Mouse (Mus musculus): ENCODE results near the gene Znrf4.
A peak's percentile ranks its signal among the peaks of the same experiment; 100 is the strongest.

The Znrf4 gene

DNA sequence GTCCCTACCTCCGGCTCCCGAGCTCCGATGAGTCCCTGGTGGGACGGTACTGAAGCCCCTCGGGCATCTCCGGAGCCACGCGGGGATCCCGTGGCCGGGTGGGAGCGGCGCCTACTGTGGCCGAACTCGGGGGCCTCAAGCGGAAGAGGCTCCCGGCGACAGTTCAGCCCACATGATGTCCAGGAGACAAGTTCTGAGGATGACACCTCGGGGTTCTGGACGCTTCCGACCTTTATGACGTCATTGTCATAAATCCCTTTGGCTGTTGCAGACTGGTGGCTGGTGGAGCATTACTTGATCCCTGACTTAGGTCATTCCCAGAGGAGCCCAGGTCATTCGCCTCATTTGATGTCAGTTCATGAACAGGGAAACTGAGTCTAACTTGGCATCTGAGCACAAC is at the start of gene Znrf4:
Znrf4 (minus strand) TSS at position 122 of the 400 bp plus-strand sequence.
- no peak for DNase-seq

DNA sequence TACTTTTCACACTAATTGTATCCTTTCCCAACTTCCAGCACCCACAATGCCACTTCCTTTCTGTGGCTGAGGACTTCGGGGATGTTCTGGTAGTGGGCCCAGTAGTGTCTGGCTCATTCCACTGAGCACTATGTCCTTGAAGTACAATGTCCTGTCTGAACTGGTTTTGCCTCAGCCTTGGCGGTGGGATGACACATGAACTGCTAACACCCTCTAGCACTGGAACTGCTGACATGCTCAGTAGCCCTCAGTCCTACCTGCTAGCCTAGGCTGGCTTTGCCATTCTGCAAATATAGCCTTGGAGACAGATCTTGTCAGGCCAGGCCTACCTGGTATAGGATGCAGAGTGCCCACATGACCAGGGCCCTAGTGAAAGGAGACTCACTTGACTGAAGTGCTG is 49.6 kb upstream of the Znrf4 start:
- DNase-seq = no peak

DNA sequence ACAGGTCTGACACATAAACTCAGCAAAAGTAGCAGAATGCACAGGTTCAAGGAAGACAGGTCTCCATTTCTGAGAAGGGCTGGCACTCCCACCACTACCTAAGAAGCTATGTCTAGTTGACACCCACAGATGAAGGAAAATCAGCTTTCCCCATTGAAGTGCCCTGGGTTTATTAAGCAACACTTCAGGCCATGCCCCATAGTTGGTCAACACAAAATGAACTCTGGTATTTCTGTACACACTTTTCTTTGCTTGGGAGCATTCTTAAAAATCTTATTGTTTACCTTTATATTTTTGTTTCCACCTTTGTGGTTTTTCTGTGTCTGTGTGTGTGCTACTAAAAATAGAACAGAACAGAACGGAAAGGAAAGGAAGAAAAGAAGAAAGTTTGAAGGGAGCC is 47.9 kb upstream of the Znrf4 start:
- DNase-seq = no peak

DNA sequence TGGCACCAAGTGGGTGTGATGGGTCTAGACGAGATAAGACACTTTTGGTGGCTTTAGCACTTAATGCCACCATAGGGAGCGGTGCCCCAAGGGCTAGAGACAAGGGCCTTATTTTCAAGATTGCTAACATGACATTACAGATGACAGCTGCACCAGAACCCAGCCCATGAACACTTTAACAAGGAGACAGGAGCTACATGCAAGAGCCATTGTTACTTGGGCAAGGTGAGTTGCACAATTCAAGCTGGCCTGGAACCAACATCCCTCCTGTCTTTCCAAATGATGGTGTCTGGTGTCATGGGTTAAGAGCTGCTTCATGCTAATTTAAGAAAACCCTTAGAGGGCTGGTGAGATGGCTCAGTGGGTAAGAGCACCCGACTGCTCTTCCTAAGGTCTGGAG is 47.2 kb upstream of the Znrf4 start:
- no peak for DNase-seq

DNA sequence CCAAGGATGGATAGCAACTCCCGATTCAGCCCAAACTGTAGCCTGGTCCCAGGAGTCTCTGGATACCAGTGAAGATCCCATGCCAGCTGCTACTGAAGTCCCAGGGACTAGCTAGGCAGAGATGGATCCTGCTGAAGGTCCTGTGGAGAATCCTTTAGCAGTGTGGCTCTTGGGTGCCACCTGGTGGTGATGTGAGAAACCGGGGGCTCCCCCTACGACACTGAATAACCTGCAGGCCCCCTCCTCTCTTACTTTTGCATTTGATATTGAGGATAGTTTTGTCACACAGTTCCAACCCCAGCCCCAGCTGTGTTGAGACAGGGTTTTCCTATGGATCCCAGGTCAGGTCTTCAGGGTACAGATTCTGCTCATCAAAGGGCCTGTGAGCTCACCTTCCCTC is 46.2 kb upstream of the Znrf4 start:
- peak; percentile 81 to 83 for DNase-seq

DNA sequence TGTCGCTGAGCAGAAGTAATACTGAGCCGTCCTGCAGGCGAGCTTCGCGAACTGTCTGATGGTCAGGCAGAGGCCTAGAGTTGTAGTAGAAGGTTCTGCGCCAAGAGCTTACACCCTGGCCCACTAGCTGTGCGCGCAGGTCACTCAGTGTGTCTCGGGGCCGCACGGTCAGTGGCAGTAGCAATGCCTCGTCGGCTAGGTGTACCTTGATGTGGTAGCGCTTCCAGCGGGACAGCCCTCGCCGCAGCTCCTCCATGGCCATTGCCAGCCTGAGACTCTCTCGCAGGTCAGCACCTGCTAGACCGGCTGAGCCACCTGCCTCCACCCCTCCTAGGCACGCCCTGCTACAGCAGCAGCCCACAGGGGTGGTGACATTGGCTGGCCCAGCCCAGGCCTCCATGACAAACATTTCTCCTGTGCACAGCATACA is 41.9 kb upstream of the Znrf4 start, which contains the start of gene Gm20219:
Gm20219 (minus strand) TSS at position 266 of the 430 bp plus-strand sequence.
- DNase-seq = no peak

DNA sequence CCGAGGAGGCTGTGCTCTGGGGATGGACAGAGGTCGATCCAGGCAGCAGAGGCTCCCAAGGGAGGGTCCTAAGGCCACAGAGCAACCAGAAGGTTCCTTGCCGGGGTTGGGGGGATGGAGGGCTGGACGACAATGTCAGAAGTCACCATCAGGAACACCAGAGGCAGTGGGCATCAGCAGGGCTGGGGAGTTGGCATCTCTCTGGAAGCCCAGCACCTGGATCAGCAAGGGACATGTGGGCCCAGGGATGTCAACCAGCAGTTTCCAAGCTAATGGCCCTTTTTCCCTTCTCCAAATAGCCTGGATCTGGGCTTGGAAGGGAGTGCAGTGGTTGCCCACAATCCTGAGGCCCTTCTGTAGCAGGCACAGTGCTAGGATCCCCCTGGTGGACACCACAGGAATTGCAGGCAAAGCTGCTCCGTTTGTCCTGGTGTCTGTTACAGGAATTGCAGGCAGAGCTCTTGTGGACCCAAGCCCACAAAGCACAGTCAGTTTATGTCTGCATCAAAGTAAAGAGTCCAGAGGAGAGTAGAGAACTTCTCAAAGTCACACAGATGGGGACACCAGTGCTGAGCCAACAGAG is 40.6 kb upstream of the Znrf4 start:
- peak; percentile 88 to 90 for DNase-seq

DNA sequence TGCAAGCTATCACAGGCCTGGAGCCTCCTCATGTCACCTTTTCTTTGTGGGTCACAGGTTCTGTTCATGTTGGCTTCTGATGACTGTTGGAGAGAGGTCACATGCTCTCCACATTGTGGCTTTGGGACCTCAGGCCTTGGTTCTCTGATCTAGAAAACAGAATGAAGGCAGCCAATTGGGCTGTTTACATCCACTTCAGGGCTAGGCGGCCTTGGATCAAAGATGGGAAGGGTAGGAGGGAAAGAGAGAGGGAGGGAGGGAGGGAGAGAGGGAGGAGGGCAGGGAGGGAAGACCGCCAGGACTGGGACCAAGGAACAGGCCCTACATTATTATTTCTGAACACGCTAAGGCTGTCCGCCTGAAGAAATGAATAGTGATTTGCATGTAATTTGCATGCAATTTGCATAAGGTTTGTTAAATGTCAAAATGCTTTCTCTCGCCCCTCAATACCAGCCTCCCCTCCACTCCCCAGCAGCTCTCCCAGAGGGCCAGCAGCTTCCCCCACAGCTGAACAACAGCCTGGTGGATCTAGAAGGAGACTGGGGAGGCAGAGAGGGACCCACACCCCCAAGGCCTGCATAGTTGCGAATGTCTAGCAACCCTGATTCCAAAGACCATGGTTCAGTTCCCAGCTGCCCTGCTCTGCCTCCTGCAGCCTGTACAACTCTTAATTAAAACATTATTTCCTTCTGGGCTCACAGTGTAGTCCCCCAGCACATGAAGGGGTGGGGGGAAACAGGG is 39.8 kb upstream of the Znrf4 start:
- no peak for DNase-seq

DNA sequence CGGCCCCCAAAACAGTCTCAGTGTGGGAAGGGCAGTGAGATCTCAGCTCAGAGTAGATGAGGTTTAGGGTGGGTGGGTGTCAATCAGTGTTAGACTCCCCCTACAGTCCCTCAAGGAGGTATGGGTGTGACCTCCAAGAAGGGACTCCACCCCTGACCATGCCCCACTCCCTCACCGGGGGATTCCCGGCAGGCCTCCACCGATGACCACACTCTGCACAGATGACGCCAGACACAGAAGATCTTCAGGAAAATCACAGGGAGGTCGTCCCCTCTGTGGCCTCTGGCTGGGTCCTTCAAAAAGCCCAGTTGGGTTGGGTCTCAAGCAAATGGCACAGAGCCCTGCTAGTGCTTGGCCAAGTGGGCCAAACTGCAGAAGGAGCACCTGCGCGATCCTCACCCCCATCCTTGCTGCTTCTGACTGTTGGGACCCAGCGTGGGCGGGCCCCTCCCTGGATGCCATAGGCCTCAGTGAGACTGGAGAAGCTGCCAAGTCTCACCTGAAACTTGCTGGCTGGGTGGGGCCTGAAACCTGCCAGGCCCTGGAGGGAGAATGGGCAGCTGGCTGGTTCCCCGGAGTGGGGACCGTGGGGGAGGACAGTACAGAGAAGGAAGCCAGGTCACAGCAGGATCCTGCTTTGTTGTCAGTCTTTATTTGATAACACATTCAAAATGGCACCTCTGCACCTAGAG is 38.7 kb upstream of the Znrf4 start:
- peak in 1 of 2 experiments; percentile 33 for DNase-seq

DNA sequence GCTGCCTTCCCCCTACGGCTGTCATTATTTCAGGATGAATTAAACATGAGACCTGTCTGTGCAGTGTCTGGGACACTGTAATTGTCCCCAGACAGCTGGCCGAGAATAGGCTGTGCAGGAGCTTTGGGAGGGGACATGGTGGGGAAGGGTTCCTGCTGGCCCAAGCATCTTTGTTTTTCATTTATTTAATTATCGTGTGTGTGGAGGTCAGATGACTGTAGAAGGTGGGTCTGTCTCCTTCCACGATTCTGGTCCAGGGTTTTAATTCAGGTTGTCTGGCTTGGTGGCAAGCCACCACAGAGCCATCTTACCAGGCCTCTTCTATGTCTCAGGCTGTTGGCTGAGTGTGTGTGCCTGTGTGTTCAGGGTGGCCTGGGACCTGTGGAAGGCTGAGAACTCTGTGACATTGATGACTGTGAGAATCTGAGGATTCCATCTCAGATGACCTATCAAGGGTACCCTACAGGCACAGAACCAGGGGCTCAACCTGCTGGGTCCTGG is 36.4 kb upstream of the Znrf4 start:
- peak in 1 of 2 experiments; percentile 30 for DNase-seq

DNA sequence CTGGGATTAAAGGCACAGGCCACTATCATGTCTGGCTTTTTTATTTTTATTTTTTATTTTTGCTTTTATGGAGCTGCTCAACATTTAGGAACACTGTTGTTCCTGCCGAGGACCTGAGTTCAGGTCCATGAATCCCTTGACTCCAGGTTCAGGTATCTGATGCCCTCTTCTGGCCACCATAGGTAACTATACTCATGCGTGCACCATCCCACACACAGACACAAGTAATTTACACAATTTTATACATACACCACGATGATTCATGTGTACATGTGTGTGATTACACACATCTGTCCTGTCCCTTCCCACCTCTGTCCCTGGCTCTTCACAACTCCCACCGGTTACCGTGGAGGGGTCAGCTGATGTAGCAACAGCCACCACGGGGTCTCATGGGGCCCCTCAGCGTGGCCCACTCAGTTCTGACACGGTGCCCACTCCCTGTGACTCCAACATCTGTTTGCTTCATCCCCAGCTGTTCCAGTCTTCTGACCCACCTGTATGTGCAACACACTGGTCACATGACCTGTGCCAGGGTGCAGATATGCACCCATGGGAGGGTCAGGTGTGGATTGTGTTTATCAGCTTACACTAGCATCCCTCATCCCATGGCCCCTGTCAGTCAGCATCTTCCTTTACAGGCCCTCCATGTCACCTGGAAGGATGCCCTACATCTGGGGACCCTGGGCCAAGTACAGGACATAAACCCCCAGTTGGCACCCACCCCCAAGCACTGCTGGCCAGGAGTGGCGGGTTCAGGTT is 35.8 kb upstream of the Znrf4 start:
- DNase-seq = peak; percentile 50 to 51

DNA sequence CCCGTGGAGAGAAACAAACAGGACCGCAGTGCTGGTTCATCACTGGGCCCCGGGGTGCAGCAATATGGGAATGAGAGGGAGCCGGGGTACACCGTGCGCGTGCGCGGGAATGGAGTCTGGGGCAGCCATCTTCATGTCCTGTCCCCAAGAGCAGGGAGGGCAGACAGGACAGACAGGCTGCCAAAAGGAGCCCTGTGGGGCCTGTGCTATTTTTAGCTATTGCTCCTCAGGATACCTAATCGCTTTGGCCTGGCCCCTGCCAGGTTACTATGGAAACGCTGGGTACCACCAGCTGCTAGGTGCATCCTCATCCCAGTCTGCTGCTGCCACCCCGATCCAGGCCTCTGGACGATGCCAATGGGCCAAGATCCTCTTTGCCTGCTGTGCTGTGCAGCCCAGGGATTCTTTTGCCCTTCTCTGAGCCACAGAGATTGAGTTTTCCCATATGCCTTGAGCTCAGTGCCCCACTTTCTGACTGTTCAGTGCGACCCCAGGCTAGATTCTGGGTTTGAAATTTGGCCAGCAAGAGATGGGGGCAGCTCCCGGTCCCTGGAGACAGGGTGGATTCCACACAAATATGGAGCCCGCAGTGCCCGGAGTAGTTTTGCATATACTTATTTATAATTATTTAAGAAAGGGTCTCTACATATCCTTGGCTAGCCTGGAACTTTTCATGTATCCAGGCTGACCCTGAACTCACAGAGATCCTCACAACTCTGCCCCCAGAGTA is 35.0 kb upstream of the Znrf4 start:
- peak; percentile 92 to 95 for DNase-seq

DNA sequence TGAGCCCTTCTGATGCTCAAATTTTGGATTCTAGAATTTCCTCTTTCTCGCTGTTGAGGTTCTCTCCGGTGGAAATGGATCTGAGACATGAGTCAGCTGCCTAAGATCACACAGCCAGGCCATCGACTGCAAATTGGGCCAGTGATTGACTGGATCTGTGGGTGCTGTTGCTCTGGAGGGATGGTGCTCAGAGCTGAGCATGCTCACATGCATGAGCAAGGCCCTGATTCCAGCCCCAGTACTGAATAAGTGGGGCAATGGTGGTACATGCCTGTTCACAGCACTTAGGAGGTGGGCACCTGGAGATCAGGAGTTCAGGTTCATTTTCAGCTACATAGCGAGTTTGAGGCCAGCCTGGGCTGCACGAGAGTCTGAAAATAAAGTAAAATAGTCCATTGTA is 34.3 kb upstream of the Znrf4 start:
- DNase-seq = peak in 1 of 2 experiments; percentile 31

DNA sequence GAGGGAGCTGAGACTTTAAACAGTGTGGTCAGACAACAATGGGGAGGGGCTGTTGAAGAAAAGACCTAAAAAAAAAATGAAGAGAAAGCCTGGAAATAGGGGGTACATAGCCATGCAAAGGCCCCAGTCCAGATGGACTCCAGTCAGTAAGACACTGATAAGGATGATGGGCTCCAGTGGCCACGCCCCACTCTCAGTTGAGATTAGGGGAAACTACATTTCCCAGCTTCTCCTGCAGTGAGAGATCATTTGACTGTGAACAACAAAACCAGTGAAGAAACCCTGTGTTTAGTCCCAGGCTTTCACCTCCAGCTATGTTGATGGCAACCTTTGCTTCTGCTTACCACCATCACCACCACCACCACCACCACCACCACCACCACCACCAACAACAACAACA is 33.7 kb upstream of the Znrf4 start:
- DNase-seq = peak in 1 of 2 experiments; percentile 12

DNA sequence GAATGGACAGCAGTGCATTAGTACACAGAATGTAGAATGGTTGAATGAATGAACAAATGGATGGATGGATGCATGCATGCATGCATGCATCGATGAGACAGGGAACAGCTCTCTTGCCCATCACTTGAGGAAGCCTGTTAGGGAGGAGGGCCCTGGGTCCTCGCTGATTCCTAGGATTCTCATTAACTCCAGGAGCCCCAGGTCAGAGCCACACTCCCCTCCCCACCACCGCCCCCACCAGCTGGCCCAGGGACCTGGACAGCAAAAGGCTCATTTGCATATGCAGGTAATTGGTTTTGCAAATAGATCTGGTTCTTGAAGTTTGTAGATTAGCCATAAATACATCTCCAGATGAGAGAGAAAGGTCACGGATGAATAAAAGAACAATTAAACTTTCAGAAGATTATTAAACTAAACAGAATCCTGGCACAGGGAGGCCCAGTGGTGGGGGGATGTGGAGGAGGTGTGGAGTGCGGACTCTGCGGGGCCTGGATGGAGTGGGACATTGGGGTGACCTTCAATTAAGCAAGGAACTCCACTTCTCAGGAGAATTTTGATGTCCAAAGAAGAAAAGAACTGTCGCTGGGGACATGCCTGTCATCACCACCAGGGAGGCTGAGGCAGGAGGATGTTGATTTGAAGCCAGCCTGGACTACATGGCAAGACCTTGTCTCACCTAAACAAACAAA is 32.6 kb upstream of the Znrf4 start:
- peak in 1 of 2 experiments; percentile 6 for DNase-seq

DNA sequence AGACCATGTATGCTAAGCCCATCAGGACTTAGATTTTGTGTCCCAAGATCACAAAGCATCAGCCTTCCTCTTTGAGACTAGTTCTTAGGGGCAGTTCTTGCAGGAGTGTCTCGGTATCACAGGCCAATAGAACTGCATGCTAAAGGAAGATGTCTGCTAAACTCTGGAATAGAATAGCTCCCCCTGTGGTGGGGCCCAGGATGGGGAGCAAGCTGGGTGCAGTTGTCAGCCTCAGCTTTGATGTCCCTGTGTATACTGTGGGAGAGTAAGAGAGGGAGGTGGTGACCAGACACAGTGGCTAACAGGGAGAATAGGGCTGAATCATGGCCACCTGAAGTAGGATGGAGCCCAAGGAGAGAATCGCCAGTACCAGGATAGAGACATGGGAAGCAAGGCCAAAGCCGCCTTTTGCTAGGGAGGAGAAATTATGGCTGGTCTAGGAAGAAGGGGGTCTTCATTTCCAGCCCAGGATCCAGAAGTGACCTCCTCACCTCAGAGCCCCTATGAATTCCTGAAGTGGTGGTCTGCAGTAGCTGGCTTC is 31.5 kb upstream of the Znrf4 start:
- peak in 1 of 2 experiments; percentile 16 for DNase-seq

DNA sequence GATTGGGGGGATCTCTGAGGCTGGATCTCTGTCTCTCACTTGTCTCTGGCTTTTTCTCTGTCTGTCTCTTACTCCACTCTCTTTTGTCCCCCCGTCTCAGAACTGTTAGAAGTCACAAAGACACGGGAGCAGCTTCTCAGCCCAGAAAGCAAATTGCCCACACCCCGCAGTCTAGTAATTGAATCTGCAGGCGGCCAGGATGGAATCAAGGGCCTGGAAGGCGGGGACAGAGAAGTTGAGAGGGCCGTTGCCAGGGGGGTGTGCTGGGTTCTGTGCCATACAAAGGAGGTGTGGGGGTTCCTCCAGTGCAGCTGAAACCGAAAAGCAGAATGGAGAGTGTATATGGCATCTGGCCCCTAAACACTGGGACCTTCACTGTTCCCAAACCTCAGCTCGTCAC is 30.5 kb upstream of the Znrf4 start:
- DNase-seq = no peak

DNA sequence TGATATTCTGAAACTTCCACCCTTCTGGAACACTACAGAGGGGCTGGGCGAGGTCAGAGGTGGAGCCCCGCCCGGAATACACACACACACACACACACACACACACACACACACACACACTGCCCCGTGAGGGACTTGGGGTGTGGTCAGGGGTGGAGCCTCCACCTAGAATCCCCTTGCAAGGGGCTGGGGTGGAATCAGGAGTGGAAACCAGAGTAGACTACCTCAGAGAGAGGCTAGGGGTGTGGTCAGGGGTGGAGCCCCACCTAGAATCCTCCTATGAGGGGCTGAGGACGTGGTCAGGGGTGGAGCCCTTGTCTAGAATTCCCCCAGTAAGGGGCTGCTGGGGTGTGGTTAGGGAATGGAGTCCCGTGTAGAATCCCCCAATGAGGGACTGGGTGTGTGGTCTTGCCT is 28.3 kb upstream of the Znrf4 start:
- no peak for DNase-seq

DNA sequence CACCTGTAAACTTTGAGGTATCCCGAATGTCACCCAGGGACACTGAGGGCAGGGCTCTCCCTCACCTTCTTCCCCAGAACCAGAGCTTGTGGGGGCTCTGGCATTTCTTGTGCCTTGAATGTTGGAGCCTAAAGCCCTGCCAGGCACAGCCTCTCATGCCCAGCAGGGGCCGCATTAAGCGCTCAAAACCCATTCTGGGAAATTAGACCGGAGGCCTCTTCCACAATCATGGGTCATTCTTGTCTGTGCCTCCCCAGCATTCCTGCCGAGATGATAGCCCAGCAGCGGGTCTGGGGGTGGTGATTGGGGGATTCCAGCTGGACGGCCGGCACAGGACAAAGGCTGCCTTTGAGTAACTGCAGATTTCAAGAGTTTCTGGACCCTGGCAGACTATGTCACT is 25.7 kb upstream of the Znrf4 start:
- DNase-seq = peak; percentile 55 to 62

DNA sequence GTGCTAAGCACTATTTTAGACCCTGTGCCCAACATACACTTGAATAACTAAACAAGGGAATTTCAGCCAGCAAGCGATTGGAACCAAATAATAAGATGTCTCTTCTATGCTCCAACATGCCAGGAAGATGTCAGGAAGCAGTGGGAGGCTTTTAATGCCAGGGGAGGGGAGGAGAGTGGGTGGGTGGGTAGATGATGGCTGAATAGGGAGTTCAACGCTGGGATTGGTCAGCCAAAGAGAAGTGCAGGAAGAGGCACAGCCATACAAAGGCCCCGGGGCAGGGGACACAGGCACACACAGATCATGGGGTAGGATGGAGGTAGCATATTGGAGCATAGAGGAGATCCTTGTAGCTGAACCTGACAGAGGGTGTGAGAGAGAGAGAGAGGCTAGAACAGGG is 24.6 kb upstream of the Znrf4 start:
- DNase-seq = peak in 1 of 2 experiments; percentile 19

DNA sequence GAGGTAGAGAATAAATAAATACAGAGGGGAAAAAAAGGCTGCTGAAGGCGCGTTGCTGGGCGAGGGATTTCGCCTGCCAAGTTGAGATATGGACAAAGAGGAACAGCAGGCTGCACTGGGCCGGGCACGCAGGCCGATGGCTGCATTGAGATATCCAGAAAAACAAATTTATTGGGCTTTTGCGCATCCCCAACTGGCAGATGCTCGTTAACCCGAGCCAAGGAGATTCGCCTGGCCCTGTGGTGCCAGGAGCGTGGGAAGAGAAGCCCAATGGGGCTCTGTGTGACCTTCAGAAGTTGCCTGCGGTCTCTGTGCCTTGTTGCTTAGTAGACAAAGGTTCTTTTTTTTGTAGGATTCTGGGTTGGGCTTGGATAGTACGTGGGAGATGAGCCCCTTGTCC is 24.0 kb upstream of the Znrf4 start:
- peak; percentile 59 to 61 for DNase-seq

Measured in cerebellum, postnatal 14 days (tissue).